Mouse (Mus musculus): Measurements from ENCODE around the gene Tjp1.

- TF ChIP-seq CHD2 (IDR thresholded peaks at IDR 0.05; ENCODE audit: low read depth, low read length) (no peak), MAFK (IDR thresholded peaks at IDR 0.05; ENCODE audit: insufficient read depth, low read depth, low read length) (no peak), ZNF384 (IDR thresholded peaks at IDR 0.05; ENCODE audit: low read depth, low read length) (no peak)
Measured at GRCm38 (mm10) chr7:65350348-65351079, 177.1 kb downstream of the Tjp1 start.

All from ES-E14 (cell line).